Mouse (Mus musculus) heart, embryonic 14.5 days (tissue): ENCODE measurements around the gene Cd6. TPM values are rescaled to one million over a fixed set of nuclear protein-coding genes. Genes with fewer than 3 reads are reported as not detected.

Source experiments
- ATAC-seq: fragments of 200-750 bp; cut with Nextera tagmentation; 2 replicates; pipeline ENCODE4 v1.8.0; 2017; ENCODE audit warnings: low read depth, moderate TSS enrichment; ENCODE audit not compliant: insufficient number of reproducible peaks, insufficient read depth, low FRiP score
- H3K27ac ChIP-seq, 2 experiments: fragments of 200-500 bp in 1 of 2; fragments of 300-500 bp in 1 of 2; sonication (generic) in 1 of 2; replicated peaks in 1 of 2; 2 replicates each; pipeline ENCODE4 v1.5.1; 2012 to 2014; ENCODE audit warnings: low read depth in 2 of 2, low read length in 2 of 2, control low read depth in 1 of 2, mild to moderate bottlenecking in 1 of 2, mixed read lengths in 1 of 2; ENCODE audit not compliant: control insufficient read depth in 1 of 2, insufficient read depth in 1 of 2
- H3K27me3 ChIP-seq: fragments of 300-500 bp; sonication (generic); 2 replicates; pipeline ENCODE4 v1.6.1; 2014; ENCODE audit warnings: mild to moderate bottlenecking, low read length, control low read depth; ENCODE audit not compliant: control insufficient read depth, insufficient read depth
- H3K36me3 ChIP-seq: fragments of 300-500 bp; sonication (generic); 2 replicates; pipeline ENCODE4 v1.6.1; 2014; ENCODE audit warnings: mild to moderate bottlenecking, control low read depth, low read length, mixed read lengths; ENCODE audit not compliant: control insufficient read depth, insufficient read depth
- H3K4me1 ChIP-seq, 2 experiments: fragments of 200-500 bp in 1 of 2; fragments of 300-500 bp in 1 of 2; sonication (generic) in 1 of 2; 2 replicates each; pipeline ENCODE4 v1.6.1; 2012 to 2014; ENCODE audit warnings: low read length in 2 of 2, control low read depth in 1 of 2, mixed read lengths in 1 of 2; ENCODE audit not compliant: control insufficient read depth in 2 of 2, insufficient read depth in 2 of 2
- H3K4me2 ChIP-seq: fragments of 300-500 bp; sonication (generic); 2 replicates; pipeline ENCODE4 v1.6.1; 2014; ENCODE audit warnings: mild to moderate bottlenecking, low read length
- H3K4me3 ChIP-seq, 2 experiments: fragments of 200-500 bp in 1 of 2; fragments of 300-500 bp in 1 of 2; sonication (generic) in 1 of 2; 2 replicates each; pipeline ENCODE4 v1.5.1; 2012 to 2014; ENCODE audit warnings: low read length in 2 of 2, mild to moderate bottlenecking in 2 of 2, control low read depth in 1 of 2, low read depth in 1 of 2, moderate library complexity in 1 of 2; ENCODE audit not compliant: control insufficient read depth in 1 of 2, insufficient read depth in 1 of 2
- H3K9ac ChIP-seq: fragments of 300-500 bp; sonication (generic); 2 replicates; pipeline ENCODE4 v1.6.1; 2014; ENCODE audit warnings: mild to moderate bottlenecking, low read length
- H3K9me3 ChIP-seq: fragments of 300-500 bp; sonication (generic); 2 replicates; pipeline ENCODE4 v1.6.1; 2016; ENCODE audit warnings: low read length, control low read depth; ENCODE audit not compliant: control insufficient read depth
- WGBS: fragments of 180-500 bp; shearing (Covaris S2); extraction: QIAGEN DNeasy Blood & Tissue Kit; methylation state at CpG from one replicate; pipeline ENCODE4 v1.1.7; 2014; 5-methylcytosine and 5-hydroxymethylcytosine counted together
- polyA plus RNA-seq: library from polyadenylated mRNA; unstranded; fragments of >200 nt; fragmentation: Nextera tagmentation; extraction: Ambion mirVana; gene quantifications from 2 replicates; pipeline ENCODE4 v1.2.1, GENCODE M21; 2014

The Cd6 gene
- polyA plus RNA-seq: not detected in 2 replicates

DNA sequence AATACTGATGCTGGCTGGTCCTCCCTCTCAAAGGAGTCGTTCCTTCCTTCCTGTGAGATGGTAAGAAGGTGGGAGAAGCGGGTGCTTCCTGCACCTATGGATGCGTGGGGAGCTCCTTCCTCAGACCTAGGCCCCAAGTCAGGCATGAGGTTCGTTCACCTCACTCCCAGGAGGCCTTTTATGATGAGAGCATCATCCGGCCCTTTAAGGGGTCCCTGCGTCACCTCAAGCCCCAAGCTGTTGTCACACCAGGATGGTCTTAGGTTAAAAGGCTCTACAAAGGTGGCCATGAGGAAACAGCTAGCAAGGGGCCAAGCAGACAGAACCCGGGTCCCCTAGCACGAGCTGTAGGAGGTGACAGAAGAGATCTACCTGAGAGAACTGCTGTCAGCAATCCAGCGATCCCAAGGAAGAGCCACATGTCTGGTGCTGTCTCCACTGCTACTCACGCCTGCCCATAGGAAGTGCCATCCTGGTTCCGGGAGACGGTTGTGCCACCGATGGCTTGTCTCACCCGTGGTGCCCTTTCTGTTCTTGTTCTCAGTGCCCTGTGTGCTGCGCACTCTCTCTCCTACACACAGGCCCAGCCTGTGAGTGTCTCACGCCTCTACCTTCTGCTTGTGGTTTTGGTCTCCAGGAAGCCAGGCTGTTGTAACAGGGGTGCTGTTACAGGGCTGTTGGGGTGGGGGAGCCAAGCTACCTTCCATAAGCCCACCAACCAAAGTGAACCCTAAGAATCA is at the start of gene Cd6:
Cd6 (minus strand) TSS at position 623 of the 740 bp plus-strand sequence.
- no peak for ATAC-seq
- no peak within 1 kb of the TSS for H3K4me2 ChIP-seq
- no peaks in the 10 kb centered on the region for H3K36me3 ChIP-seq
- no peak within 1 kb of the TSS for H3K27ac ChIP-seq
- peaks cover 2 to 5% of the 10 kb centered on the region in 2 experiments; a peak in 3 of 4 replicates for H3K4me1 ChIP-seq
- no peaks in the 10 kb centered on the region for H3K27me3 ChIP-seq
- 85% methylated on average over 16 of the region's 16 CpGs for WGBS
- no peak within 1 kb of the TSS for H3K4me3 ChIP-seq
- H3K9me3 ChIP-seq: no peaks in the 10 kb centered on the region
- no peak within 1 kb of the TSS for H3K9ac ChIP-seq

DNA sequence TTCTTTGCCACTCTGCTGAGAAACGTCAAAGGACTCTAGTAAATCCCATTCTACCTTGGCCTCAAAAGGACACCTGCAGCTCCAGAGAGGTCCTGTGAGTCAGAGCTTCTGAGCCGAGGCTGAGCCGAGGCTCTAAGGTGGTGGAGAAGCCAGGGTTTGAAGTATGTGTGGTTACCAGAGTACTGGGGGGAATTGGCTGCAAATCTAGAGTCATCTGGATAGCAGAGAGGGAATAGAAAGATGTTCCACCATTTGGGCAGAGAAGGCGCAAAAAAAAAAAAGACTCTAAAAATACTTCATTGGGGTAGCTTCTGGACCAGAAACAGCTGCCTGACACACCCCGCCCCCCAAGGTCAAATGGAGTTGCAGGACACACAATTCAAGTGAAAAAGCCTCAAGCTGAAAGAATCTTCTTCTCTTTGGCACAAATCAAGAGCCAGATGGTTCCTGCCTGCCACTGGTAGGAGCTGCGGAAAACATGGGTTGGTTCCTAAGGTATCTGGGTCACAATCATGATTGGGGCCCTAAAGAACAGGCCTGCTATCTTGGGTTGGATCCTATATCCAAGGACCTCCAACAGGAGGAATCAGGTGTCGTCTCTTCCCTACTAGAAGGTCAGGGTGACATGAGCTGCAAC is 48.5 kb upstream of the Cd6 start:
- H3K4me3 ChIP-seq: no peak overlapping the region
- H3K27me3 ChIP-seq: no peaks in the 10 kb centered on the region
- H3K9me3 ChIP-seq: no peaks in the 10 kb centered on the region
- no peak overlapping the region for H3K27ac ChIP-seq
- H3K36me3 ChIP-seq: peaks cover 19% of the 10 kb centered on the region
- H3K4me2 ChIP-seq: no peak overlapping the region
- WGBS: 84% methylated on average over 7 of the region's 7 CpGs
- peaks cover 2 to 24% of the 10 kb centered on the region in 2 experiments; a peak in 3 of 4 replicates for H3K4me1 ChIP-seq
- no peak for ATAC-seq
- no peak overlapping the region for H3K9ac ChIP-seq

DNA sequence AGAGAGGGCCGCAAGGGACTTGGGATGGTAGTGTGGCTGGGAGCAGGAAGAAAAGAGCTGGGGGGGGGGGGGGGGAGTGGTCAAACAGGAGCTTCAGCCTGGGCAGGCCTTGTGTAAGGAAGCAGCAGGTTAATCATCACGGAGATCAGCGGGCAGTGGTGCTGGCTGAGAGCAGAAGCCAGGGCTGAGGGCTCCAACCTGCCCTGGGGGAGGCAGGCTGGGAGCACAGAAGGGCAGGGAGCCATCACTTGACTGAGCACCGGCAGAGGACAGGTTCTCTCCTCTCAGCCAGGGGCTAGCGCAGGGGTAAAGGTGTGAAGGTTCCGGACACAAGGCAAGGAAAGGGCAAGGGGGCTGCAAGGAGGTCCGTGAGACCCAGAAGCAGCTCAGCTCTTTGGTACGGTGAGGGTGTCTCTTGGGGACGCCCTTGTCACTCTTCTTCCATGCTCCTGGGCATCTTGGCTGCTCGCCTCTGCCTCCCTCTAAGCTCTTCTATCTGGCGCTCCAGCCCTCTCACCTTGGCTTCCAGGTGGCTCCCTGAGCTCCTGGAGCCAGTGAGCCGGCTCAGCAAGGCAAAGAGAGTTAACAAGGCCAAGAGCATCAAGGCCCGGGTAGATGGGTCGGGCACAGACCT is 41.6 kb upstream of the Cd6 start:
- Histone ChIP-seq H3K27me3 (no peaks in the 10 kb centered on the region), H3K4me1 (peaks cover 9 to 19% of the 10 kb centered on the region in 2 experiments), H3K36me3 (peaks cover 42% of the 10 kb centered on the region), H3K9ac (no peak overlapping the region), H3K27ac (no peak overlapping the region), H3K4me3 (no peak overlapping the region), H3K4me2 (no peak overlapping the region), H3K9me3 (no peaks in the 10 kb centered on the region)
- 78% methylated on average over 14 of the region's 14 CpGs for WGBS
- no peak for ATAC-seq

DNA sequence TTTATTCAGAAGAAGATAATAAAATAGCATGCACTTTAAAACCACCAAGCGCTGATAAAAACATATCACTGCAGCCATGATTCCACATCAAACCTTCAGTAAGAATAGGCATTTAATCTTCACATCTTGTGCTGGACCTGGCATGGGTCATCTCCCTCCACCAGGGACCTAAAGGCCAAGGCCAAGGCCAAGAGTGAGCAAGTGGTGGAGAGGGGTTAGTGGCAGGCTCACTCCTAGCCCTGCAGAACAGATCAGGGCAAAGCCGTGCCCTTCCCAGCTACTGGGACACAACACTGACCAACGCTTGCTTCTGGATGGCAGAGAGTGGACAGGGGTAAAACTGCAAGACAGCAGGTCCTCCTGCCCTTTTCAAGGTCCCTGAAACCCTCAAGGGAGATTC is 40.8 kb upstream of the Cd6 start:
- WGBS: 86% methylated on average over 3 of the region's 3 CpGs
- H3K27me3 ChIP-seq: no peaks in the 10 kb centered on the region
- H3K4me1 ChIP-seq: peaks cover 9 to 19% of the 10 kb centered on the region in 2 experiments
- no peak overlapping the region for H3K4me3 ChIP-seq
- no peak overlapping the region for H3K4me2 ChIP-seq
- H3K27ac ChIP-seq: no peak overlapping the region
- no peak overlapping the region for H3K9ac ChIP-seq
- ATAC-seq: no peak
- H3K36me3 ChIP-seq: peaks cover 49% of the 10 kb centered on the region
- H3K9me3 ChIP-seq: no peaks in the 10 kb centered on the region

DNA sequence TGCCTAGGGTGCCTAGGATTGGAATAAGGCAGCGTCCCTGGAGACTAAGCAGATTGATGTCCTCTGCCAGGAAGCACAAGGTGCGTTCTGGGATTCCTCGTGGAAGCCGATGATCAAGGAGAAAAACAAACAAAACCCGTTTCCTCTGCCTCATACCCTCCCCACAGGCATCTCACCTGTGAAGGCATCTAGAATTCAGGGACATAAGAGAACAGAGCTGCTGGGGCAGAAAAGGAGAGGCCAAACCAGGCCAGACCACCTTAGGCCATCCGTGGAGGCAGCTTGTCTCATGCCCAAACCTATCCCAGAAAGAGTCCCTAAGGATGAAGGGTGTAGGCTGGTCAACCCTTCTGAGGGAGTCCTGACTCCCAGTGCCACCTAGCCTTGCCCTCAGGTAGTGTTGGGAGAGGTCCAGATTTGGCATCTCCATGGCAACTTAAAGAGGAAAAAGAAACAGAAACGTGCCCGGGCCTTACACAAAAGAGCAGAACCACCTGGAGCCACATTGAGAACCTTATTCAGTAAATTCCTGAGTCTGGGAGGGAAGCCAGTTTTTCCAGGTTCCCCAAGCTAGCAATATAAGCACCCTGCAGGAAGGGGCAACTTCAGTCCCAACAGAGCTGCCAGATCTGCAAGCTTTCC is 40.1 kb upstream of the Cd6 start, which contains the start of gene Tmem132a:
Tmem132a (minus strand) TSS at position 55 of the 642 bp plus-strand sequence.
- Histone ChIP-seq H3K9me3 (no peaks in the 10 kb centered on the region), H3K27ac (peak within 1 kb of the TSS; percentile 62 to 64), H3K27me3 (no peaks in the 10 kb centered on the region), H3K4me3 (peak within 1 kb of the TSS; percentile 85 to 96), H3K36me3 (peaks cover 56% of the 10 kb centered on the region), H3K9ac (peak within 1 kb of the TSS; percentile 92), H3K4me1 (peaks cover 9 to 19% of the 10 kb centered on the region in 2 experiments), H3K4me2 (peak within 1 kb of the TSS; percentile 83)
- WGBS: 4% methylated on average over 8 of the region's 8 CpGs
- ATAC-seq: no peak

DNA sequence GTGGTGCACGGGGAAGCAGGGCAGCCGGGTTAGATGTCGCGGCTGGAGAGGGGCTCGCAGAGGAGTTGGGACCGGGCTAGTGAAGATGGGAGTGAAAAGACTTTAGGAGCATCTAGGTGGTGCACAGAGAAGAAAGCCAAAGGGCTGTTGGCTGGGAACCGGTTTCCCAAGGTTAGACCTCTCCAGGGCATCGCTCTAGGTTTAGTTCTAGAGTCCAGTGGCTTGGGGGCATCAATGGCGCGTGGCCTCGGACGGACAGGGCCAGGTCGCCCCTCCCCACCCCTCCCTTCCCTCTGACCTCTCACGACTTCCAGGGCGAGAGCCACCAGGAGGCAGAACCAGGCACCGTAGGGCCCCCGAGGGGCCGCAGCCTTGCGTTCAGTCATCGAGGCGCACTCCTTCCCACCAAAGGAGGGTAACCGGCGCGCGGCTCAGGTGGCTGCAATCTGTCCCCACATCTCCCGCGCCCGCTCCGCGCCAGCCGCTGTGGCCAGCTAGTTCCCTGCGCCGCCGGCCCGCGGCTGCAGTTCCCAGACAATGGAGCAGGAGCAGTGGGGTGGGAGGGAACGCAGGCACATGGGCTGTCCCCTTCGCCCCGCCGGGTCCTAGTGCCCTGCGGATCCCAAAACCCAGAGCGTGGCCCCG is 39.5 kb upstream of the Cd6 start:
- H3K27ac ChIP-seq: peak overlapping the region; percentile 62 to 64
- H3K36me3 ChIP-seq: peaks cover 61% of the 10 kb centered on the region
- peak overlapping the region; percentile 92 for H3K9ac ChIP-seq
- no peaks in the 10 kb centered on the region for H3K9me3 ChIP-seq
- WGBS: under 1% methylated on average over 42 of the region's 43 CpGs
- peak overlapping the region; percentile 83 for H3K4me2 ChIP-seq
- H3K4me1 ChIP-seq: peaks cover 9 to 19% of the 10 kb centered on the region in 2 experiments
- H3K27me3 ChIP-seq: no peaks in the 10 kb centered on the region
- peak; percentile 81 for ATAC-seq
- peak overlapping the region; percentile 85 to 96 for H3K4me3 ChIP-seq
